Mouse (Mus musculus) frontal cortex, postnatal 25 days (tissue): ENCODE measurements around the gene Smco2.
"Not testable (repeated sequence)": the region's sequence is repeated elsewhere in the genome, so short reads cannot be mapped to it uniquely, and the experiment has no call there.

ENCODE experiments used
- DNase-seq, 2 experiments: peaks; one replicate each; pipeline ENCODE4 v3.0.0; 2022; ENCODE audit warnings: low spot score in 2 of 2

Gene Smco2

DNA sequence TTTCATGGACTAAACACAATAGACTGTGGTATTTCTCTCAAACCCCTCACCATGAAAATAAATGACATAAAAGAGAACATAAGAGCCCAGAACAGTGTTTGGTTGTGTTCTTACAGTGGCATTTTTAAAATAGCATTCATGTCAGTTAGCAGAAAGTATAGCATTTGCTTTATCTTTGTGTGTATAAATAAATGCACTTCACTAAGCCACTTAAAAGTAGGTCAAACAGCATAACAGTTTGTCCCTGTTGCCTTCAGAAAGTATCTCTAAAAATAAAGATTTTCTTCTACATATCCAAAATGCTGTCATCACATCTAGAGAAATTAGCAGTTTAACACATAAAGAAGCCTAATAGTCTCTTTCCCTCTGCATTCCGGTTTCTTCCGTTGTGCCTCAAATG is 7.5 kb downstream of the Smco2 start:
- DNase-seq: no peak

- no peak for DNase-seq
These were observed 13.2 kb downstream of the Smco2 start for GRCm38 (mm10) chr6:146863154-146863553.

DNA sequence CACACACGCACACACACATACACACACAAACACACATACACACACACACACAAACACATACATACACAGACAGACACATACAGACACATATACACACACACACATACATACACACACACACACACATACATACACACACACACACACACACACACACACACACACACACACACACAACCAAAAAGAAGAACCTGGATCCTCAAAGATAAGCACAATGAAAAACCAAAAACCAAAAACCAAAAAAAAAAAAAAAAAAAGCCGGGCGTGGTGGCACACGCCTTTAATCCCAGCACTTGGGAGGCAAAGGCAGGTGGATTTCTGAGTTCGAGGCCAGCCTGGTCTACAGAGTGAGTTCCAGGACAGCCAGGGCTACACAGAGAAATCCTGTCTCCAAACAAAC is 14.5 kb downstream of the Smco2 start:
- not testable (repeated sequence) for DNase-seq

- no peak for DNase-seq
These were observed 15.8 kb downstream of the Smco2 start for GRCm38 (mm10) chr6:146865701-146866100.

DNA sequence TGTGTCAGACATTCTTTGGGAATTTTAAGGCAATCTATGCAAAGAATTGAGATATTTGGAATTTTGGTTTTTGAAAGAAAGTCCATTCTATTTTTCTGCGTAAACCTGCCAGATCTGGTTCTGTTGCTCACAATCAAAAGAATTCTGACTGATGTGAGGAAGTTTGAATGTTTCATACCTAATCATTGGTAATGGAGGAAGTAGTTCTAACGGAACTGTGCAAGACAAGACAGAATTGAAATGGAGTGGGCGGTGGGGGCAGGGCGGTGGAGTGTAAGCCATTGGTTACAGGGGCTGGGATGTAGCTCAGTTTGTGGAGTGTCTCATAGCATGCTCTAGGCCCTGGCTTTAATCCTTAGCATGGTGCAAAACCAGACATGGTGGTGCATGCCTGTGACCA is 22.1 kb downstream of the Smco2 start:
- no peak for DNase-seq

DNA sequence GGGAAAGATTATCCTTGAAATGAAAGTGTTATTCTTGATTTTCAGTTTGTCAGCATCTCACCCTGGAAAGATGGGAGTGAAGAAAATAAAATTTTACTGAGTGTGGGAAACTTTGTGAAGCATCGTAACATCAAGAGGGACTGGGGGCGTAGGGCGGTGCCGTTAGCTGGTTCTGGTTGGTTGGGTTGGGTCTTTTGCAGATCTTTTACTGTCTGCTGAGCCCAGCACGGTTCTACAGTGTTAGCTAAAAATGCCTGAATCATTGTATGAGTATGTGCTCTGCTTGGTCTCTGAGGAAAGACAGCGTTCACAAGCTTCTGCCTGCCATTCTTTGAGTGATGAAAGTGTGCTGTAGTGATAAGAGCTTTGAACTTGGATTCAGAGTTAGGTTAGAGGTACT is 24.5 kb downstream of the Smco2 start:
- DNase-seq: no peak

DNA sequence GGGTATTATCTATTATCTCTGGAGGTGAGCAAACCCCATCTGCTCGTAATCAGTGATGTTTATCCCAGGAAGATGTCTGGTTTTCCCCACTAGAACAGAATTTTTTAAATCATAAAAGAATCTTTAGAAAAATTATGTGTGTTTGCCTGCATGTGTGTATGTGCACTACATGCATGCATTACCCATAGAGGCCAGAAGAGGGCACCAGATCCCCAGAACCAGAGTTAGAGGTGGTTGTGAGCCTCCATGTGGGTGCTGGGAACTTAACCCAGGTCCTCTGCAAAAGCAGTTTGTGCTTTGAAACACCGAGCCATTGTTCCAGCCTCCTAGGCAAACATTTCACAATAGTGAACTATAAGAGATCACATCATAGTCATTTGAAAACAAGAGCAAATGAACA is 26.9 kb downstream of the Smco2 start:
- DNase-seq: no peak

GRCm38 (mm10) chr6:146877425-146878045 is 27.6 kb downstream of the Smco2 start:
- DNase-seq: peak; percentile 40 to 46

DNA sequence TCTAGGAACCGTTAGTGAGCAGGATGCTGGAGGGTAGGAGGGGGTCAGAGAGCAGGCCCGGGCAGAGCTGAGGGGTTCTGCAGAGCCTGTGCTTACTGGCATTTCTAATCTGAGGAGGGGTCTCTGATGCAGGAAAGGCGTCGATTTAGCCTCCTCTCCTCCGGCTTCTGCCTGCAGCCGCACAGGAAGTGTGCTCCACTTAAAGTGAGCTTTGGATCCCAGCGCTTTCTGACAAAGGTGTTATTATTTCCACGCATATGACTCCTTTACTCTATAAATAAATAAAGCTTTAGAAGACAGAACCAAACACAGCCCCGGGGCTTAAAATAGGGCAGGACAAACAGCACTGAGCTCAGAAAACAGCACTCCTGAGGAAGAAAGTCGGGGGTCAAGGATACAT is 29.0 kb downstream of the Smco2 start:
- DNase-seq: no peak

DNA sequence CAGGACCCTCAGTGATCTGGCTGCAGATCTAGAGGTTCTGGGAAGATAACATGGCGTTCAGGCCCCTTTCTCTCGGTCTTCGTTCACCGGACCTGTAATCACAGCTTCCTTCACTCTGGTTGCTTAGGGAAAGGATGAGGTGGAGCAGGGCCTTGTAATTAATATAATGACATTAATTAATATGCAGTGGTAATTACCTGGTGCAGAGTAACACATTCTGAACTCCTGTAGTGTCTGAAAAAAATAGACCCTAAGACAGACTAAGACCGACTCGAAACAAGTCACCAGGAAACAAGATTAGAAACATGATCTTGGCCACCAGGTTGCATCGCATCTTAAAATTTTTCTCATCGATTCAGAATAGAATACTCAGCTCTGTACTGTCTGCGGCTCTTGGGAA is 30.0 kb downstream of the Smco2 start:
- DNase-seq: no peak

GRCm38 (mm10) chr6:146880296-146880695 is 30.4 kb downstream of the Smco2 start:
- no peak for DNase-seq

GRCm38 (mm10) chr6:146881896-146882770 is 32.2 kb downstream of the Smco2 start:
- no peak for DNase-seq

DNA sequence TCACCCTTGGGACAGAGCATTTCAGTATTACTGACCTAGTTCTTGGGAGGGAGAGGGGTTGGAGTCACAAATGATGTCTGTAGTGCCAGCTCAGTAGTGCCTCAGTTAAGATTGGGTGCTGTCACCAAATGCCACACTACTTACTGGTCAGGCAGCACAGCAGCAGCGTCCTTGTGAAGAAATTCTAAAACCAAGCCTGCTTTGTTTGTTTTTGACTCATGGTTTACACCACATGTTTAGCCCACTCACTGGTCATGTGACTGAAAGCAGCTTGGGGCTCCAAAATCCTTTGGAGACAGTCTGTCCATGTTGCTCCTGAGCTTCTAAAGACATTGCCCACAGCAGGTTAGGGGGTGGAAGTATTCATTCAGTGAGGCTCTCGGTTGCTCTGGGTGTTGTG is 33.5 kb downstream of the Smco2 start:
- DNase-seq: no peak

DNA sequence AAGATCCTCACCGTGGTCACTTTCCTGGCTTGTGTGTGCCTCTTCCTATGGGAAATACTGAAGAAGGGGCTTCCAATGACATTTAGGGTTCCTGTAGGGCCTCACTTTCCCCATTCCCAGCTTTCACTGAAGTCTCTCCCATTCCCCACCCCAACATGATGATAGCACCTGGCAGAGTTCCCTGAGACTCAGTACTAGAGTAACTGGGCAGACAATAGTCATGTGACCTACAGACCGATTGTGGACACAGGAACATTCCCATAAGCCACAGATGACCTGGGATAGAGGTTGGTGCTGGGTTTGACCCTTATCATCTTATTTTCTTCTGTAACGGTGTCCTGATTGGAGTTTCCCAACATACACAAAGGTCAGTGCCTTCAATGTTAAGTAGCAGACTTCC is 34.3 kb downstream of the Smco2 start:
- no peak for DNase-seq

DNA sequence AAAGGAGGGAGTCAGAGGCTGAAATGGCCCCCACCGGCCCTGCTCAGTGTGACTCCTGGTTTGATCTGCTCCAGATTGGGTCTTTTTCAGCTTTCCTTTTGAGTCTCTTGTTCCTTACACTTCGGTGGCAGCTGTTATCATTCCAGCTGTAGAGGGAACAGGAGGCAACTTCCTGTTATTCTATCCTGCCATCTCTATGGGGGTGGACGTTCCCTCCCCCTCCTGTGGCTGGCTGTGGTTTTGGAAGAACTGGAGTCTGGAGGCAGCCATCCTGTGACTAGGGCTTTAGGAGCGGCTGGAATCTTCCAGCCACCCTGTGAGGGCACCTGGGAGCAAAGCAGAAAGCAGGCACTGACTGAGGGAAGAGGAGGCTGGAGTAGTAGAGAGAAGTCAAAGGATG is 34.9 kb downstream of the Smco2 start:
- no peak for DNase-seq

DNA sequence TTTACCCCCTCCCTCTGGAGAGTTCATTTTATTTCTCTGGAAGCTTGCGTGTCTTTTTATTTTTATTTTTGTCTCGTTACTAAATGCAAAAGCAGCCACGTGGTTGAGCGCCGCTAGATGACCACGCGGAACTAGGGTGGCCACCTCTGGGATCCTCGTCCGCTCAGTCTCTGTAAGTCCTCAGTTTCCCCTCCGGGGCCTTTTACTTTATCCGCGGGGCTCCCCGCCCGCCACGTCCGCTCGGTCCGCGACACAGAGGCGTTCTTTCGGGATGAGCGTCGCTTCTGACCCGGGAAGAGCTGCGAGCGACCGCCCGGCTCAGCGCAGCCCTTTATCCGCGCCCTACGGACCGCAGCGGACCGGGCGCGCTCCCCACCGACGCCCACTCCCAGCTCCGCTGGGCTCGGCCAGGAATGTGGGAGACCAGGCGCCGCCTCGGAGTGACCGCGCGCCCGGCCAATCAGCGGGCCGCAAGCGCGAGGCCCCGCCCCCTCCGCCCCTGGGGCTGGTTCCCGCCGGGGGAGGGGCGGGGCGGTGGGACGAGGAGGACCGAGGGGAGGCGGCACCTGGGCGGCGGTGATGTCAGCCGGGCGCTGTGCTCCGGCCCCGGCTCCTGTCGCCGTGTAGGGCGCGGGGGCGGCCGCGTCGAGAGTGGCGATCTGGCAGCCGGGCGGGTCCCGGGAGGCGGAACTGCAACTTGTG is 38.2 kb downstream of the Smco2 start, which contains the start of gene Ppfibp1:
Gene Ppfibp1 (plus strand): TSS at position 530 of the 702 bp plus-strand sequence.
- DNase-seq: peak; percentile 89 to 90

DNA sequence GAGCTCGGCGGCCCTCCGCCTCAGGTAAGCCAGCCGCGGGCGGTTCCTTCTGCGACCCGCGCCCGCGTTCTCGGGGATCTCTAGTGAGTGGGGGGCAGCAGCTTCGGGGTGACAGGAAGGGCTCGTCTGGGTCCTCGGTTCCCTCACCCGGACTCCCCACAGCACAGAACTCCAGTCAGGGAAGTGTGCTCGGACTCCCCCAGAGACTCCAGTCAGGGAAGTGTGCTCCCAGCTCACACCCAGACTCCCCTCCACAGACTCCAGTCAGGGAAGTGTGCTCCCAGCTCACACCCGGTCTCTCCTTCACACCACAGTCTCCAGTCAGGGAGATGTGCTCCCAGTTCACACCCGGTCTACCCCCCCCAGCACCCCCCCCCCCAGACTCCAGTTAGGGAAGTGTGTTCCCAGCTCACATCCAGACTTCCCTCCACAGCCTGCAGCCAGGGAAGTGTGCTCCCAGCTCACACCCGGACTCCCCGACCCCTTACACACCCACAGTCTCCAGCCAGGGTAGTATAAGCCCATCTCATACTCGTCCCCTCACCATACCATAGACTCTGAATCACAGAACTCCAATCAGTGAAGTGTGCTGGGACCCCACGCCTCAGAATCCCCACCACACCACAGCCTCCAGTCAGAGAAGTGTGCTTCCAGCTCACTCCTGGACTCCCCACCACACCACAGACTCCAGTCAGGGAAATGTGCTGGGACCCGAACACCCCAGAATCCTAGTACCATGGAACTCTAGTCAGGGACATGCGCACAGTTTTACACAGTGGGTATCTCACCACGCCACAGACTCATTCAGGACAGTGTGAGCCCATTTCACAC is 39.0 kb downstream of the Smco2 start:
- no peak for DNase-seq

GRCm38 (mm10) chr6:146890215-146890614 is 40.3 kb downstream of the Smco2 start:
- no peak for DNase-seq

- DNase-seq: no peak
These were observed 40.7 kb downstream of the Smco2 start for GRCm38 (mm10) chr6:146890633-146891032.

GRCm38 (mm10) chr6:146893890-146894289 is 44.0 kb downstream of the Smco2 start:
- DNase-seq: no peak

GRCm38 (mm10) chr6:146898709-146899108 is 48.8 kb downstream of the Smco2 start:
- DNase-seq: no peak

GRCm38 (mm10) chr6:146899647-146900046 is 49.7 kb downstream of the Smco2 start:
- DNase-seq: no peak
